Mouse (Mus musculus): Measurements from ENCODE around the gene Pde4a. TPM values are rescaled to one million over a fixed set of nuclear protein-coding genes. Genes with fewer than 3 reads are reported as not detected.

Gene Pde4a
- polyA plus RNA-seq, 1 experiment, result 23.4 TPM

DNA sequence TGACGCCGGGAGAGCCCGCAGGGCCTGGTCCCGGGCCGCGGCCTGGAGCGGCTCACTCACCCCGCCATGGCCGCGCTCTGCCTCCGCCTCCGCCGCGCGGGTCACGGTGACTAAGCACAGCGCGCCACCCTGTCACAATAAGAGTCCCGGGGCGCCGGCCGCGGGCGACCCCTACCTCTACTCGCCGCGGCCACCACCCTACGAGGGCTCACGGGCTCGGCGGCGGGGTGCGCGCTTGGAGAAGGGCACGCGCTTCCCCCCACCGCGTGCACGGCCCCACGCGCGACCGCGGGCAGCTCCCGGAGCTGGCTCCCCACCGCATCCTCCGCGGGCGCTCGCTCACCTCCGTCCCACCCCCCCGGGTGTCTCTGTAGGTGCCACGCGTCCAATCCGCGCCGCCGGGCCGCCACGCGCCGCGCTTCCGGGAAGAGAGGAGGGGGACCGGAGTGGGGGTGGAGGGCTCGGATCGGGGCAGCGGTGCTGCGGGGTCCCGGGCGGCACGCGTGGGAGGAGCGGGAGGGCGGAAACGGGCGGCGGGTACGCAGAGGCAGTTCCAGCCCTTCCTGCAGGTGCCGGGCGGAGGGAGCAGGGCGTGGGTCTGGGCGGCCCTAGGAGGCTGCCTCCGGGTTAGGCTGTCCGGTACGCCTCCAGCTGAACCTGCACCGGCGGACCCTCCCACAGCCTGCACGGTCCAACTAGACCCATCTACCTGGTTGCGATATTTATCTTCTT lies 73.4 kb downstream of the Pde4a start, which contains the start of gene Keap1:
Keap1 (minus strand) TSS at position 629 of the 732 bp plus-strand sequence.
- TF ChIP-seq CTCF (IDR thresholded peaks at IDR 0.05; ENCODE audit: borderline replicate concordance, extremely low read depth, insufficient read depth, insufficient read length), result no peak
- peak; percentile 62; the same call in 1 of the 2 replicates for TF ChIP-seq POLR2A (IDR thresholded peaks at IDR 0.05; ENCODE audit: borderline replicate concordance, extremely low read depth, insufficient read depth, insufficient read length, poor library complexity, severe bottlenecking)
- peak; percentile 84 for DNase-seq (ENCODE audit: low read depth)

- TF ChIP-seq CTCF (IDR thresholded peaks at IDR 0.05; ENCODE audit: borderline replicate concordance, extremely low read depth, insufficient read depth, insufficient read length), result no peak
- TF ChIP-seq POLR2A (IDR thresholded peaks at IDR 0.05; ENCODE audit: borderline replicate concordance, extremely low read depth, insufficient read depth, insufficient read length, poor library complexity, severe bottlenecking), result no peak
- peak; percentile 24 for DNase-seq (ENCODE audit: low read depth)
Measured at GRCm38 (mm10) chr9:21239465-21239848, 73.9 kb downstream of the Pde4a start.

- TF ChIP-seq POLR2A (IDR thresholded peaks at IDR 0.05; ENCODE audit: borderline replicate concordance, extremely low read depth, insufficient read depth, insufficient read length, poor library complexity, severe bottlenecking) (no peak), CTCF (IDR thresholded peaks at IDR 0.05; ENCODE audit: borderline replicate concordance, extremely low read depth, insufficient read depth, insufficient read length) (peak; percentile 98)
- DNase-seq (ENCODE audit: low read depth), result peak; percentile 95
Measured at GRCm38 (mm10) chr9:21241343-21241742, 75.8 kb downstream of the Pde4a start.

- TF ChIP-seq POLR2A (IDR thresholded peaks at IDR 0.05; ENCODE audit: borderline replicate concordance, extremely low read depth, insufficient read depth, insufficient read length, poor library complexity, severe bottlenecking), result no peak
- TF ChIP-seq CTCF (IDR thresholded peaks at IDR 0.05; ENCODE audit: borderline replicate concordance, extremely low read depth, insufficient read depth, insufficient read length), result no peak
- DNase-seq (ENCODE audit: low read depth), result no peak
Measured at GRCm38 (mm10) chr9:21243826-21244427, 78.4 kb downstream of the Pde4a start.

DNA sequence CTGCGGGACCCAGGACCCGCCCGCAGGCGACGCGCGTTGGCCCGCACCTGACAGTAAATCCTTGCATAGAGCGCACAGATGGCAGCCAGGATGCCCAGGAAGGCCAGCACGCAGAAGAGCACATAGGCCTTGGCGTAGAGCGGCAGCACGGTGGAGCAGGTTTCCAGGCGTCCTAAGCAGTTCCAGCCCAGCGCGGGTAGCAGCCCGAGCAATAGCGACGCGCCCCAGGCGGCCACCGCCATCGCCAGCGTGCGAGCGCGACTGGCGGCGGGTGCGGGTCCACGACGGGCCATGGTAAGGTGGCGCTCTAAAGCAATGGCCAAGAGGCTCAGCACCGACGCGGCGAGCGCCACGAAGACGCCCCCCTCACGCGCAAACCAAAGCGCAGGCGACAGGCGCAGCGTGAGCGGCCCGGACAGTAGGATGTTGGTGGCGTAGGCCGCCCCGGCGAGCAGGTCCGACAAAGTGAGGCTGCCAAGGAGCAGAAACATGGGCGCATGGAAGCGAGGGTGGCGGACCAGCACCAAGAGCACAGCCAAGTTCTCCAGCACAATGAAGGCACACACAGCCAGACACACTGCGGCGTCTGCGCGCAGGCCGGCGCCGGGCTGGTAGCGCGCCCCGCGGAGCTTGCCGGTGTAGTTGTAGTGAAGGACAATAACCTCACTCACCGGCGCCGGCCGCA lies 79.1 kb downstream of the Pde4a start:
- DNase-seq (ENCODE audit: low read depth), result peak; percentile 58
- TF ChIP-seq CTCF (IDR thresholded peaks at IDR 0.05; ENCODE audit: borderline replicate concordance, extremely low read depth, insufficient read depth, insufficient read length), result no peak
- TF ChIP-seq POLR2A (IDR thresholded peaks at IDR 0.05; ENCODE audit: borderline replicate concordance, extremely low read depth, insufficient read depth, insufficient read length, poor library complexity, severe bottlenecking), result no peak

- no peak for DNase-seq (ENCODE audit: low read depth)
- TF ChIP-seq CTCF (IDR thresholded peaks at IDR 0.05; ENCODE audit: borderline replicate concordance, extremely low read depth, insufficient read depth, insufficient read length), result no peak
- no peak for TF ChIP-seq POLR2A (IDR thresholded peaks at IDR 0.05; ENCODE audit: borderline replicate concordance, extremely low read depth, insufficient read depth, insufficient read length, poor library complexity, severe bottlenecking)
Measured at GRCm38 (mm10) chr9:21245113-21245487, 79.6 kb downstream of the Pde4a start.

DNA sequence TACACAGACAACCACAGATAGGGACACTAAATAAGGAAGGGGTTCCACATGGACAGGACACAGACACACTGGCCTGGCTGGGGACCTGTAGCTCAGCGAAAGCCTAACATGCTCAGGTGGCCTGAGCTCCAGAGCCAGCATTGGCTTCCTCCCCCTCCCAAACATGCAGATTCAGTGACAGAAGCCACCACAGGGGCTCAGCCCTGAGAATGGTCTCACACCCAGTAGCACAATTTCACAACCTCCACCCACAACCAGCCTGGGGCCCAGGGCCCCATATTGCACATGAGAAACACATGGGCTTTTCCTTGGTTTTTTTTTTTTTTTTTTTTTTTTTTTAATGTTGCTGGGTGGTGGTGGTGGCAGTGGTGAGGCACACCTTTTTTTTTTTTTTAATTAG lies 80.8 kb downstream of the Pde4a start:
- no peak for DNase-seq (ENCODE audit: low read depth)
- no peak for TF ChIP-seq CTCF (IDR thresholded peaks at IDR 0.05; ENCODE audit: borderline replicate concordance, extremely low read depth, insufficient read depth, insufficient read length)
- TF ChIP-seq POLR2A (IDR thresholded peaks at IDR 0.05; ENCODE audit: borderline replicate concordance, extremely low read depth, insufficient read depth, insufficient read length, poor library complexity, severe bottlenecking), result no peak

DNA sequence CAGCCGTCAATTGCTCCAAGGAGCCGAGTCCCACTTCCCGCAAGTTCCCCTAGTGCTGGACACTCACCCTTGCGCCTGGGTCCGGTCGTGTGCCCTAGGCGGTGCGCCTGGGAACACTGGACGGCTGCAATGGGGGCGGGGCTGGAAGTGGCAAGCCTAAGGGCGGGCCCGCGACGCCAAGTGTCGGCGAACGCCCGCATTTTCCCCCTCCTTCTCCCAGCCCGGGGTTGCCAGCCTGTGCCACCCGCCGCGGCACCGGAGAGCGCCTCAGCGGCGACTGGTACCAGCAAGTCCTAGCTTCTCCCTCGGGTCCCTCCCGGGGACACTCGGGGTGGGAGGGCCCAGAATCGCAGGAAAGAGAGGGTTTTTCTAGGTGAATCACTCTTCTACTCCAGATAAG lies 82.8 kb downstream of the Pde4a start, which contains the start of gene S1pr5:
S1pr5 (minus strand) TSS at position 118 of the 400 bp plus-strand sequence.
- no peak for DNase-seq (ENCODE audit: low read depth)
- TF ChIP-seq CTCF (IDR thresholded peaks at IDR 0.05; ENCODE audit: borderline replicate concordance, extremely low read depth, insufficient read depth, insufficient read length) (no peak), POLR2A (IDR thresholded peaks at IDR 0.05; ENCODE audit: borderline replicate concordance, extremely low read depth, insufficient read depth, insufficient read length, poor library complexity, severe bottlenecking) (no peak)

DNA sequence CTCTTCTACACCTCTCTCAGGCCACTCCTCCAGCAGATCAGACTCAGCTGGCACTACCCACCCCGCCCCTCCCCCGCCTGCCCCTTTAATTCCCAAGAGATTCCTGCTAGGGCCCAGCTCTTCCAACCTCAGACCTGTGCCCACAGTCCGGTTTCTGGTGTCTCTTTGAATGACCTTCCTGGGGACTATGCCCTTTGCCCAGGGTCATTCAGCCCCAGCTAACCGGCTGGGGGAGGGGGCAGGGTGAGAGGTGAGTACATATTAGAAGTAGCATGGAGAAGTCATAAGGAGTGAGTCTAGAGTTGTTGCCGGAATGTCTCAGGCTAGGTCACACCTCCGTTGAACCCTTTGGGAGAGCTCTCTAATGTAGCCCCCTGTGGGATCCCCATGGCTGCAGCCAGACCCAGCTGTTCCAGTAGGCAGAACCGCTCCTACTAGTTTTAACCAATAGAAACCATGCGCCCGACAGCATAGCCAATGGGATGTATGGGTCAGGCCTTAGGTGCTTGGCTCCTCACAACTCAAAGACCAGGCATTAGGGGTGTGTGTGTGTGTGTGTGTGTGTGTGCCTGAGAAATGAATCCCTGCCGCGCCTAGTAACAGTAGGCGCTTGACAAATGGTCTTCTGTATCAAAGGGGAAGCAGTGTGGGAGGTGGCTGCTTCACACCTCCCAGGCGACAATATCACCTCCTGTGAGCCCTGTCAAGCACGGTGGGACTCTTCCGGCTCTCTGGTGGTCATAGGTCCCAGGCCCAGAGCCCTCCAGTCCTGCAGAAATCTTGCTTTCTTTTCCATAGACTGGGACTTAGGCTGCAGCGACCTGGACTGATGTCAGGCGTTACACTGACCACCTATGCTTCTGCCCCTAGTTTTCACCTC lies 84.4 kb downstream of the Pde4a start:
- DNase-seq (ENCODE audit: low read depth), result no peak
- TF ChIP-seq CTCF (IDR thresholded peaks at IDR 0.05; ENCODE audit: borderline replicate concordance, extremely low read depth, insufficient read depth, insufficient read length) (no peak), POLR2A (IDR thresholded peaks at IDR 0.05; ENCODE audit: borderline replicate concordance, extremely low read depth, insufficient read depth, insufficient read length, poor library complexity, severe bottlenecking) (no peak)

DNA sequence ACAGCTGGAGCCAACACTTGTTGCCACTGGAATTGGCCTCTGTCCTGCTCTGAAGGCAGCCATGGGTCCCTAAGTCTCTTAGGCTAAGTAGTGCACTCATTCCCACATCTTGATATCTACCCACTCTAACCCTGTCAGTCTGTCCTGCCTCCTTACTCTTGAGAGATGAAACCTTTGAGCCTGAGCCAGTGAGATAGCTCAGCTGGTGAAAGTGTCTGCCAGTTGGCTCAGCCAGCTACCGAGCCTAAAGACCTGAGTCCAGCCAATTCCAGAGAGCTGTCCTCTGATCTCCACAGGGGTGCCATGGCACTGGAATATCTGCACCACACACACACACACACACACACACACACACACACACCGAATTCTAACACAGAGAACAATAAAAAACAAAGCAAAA lies 85.0 kb downstream of the Pde4a start:
- peak; percentile 13 for DNase-seq (ENCODE audit: low read depth)
- no peak for TF ChIP-seq POLR2A (IDR thresholded peaks at IDR 0.05; ENCODE audit: borderline replicate concordance, extremely low read depth, insufficient read depth, insufficient read length, poor library complexity, severe bottlenecking)

All from brain, embryonic 14.5 days (tissue).